Mouse (Mus musculus) heart, embryonic 12.5 days (tissue): ENCODE results near the gene Vwa5b1. TPM values are rescaled to one million over a fixed set of nuclear protein-coding genes. Genes with fewer than 3 reads are reported as not detected.

Source experiments
- ATAC-seq: fragments of 200-750 bp; cut with Nextera tagmentation; 2 replicates; pipeline ENCODE4 v1.8.0; 2017; ENCODE audit warnings: moderate TSS enrichment, moderate library complexity; ENCODE audit not compliant: insufficient number of reproducible peaks, low FRiP score
- H3K27ac ChIP-seq: fragments of 300-500 bp; sonication (generic); 2 replicates; pipeline ENCODE4 v1.5.1; 2016; ENCODE audit warnings: mild to moderate bottlenecking, moderate library complexity; ENCODE audit not compliant: poor library complexity, severe bottlenecking
- H3K27me3 ChIP-seq: fragments of 300-500 bp; sonication (generic); replicated peaks from 2 replicates; pipeline ENCODE4 v1.6.1; 2016; ENCODE audit warnings: mild to moderate bottlenecking, moderate library complexity
- H3K36me3 ChIP-seq: fragments of 300-500 bp; sonication (generic); 2 replicates; pipeline ENCODE4 v1.6.1; 2016; ENCODE audit warnings: mild to moderate bottlenecking, moderate library complexity
- H3K4me1 ChIP-seq: fragments of 300-500 bp; sonication (generic); replicated peaks from 2 replicates; pipeline ENCODE4 v1.6.1; 2016; ENCODE audit warnings: mild to moderate bottlenecking
- H3K4me2 ChIP-seq: fragments of 300-500 bp; sonication (generic); 2 replicates; pipeline ENCODE4 v1.6.1; 2016; ENCODE audit warnings: mild to moderate bottlenecking, moderate library complexity
- H3K4me3 ChIP-seq: fragments of 300-500 bp; sonication (generic); 2 replicates; pipeline ENCODE4 v1.5.1; 2016; ENCODE audit warnings: mild to moderate bottlenecking
- H3K9ac ChIP-seq: fragments of 300-500 bp; sonication (generic); 2 replicates; pipeline ENCODE4 v1.6.1; 2016; ENCODE audit warnings: mild to moderate bottlenecking, moderate library complexity
- H3K9me3 ChIP-seq: fragments of 300-500 bp; sonication (generic); replicated peaks from 2 replicates; pipeline ENCODE4 v1.6.1; 2016; ENCODE audit warnings: mild to moderate bottlenecking, moderate library complexity
- WGBS: fragments of 180-500 bp; shearing (Covaris S2); methylation state at CpG from one replicate; pipeline ENCODE4 v1.1.7; 2016; 5-methylcytosine and 5-hydroxymethylcytosine counted together
- polyA plus RNA-seq: library from polyadenylated mRNA; unstranded; fragments of >200 nt; fragmentation: Nextera tagmentation; extraction: Ambion mirVana; gene quantifications from 2 replicates; pipeline ENCODE4 v1.2.1, GENCODE M21; 2016

Vwa5b1 gene
- polyA plus RNA-seq, 1 experiment from 2014 or later = not detected

- 76% methylated on average over 2 of the region's 2 CpGs for WGBS
- no peak for ATAC-seq
- no peak overlapping the region for H3K4me3 ChIP-seq
- H3K27ac ChIP-seq = no peak overlapping the region
- no peaks in the 10 kb centered on the region for H3K4me1 ChIP-seq
- H3K9me3 ChIP-seq = peaks cover 6% of the 10 kb centered on the region; the same call in 1 of the 2 replicates
- no peak overlapping the region for H3K4me2 ChIP-seq
- H3K36me3 ChIP-seq = no peaks in the 10 kb centered on the region
- H3K9ac ChIP-seq = no peak overlapping the region
- peaks cover 27% of the 10 kb centered on the region for H3K27me3 ChIP-seq
Observed at GRCm38 (mm10) chr4:138531761-138532160, 103.9 kb downstream of the Vwa5b1 start.

- H3K9me3 ChIP-seq = peaks cover 6% of the 10 kb centered on the region; the same call in 1 of the 2 replicates
- H3K36me3 ChIP-seq = no peaks in the 10 kb centered on the region
- peaks cover 28% of the 10 kb centered on the region for H3K27me3 ChIP-seq
- H3K27ac ChIP-seq = no peak overlapping the region
- H3K9ac ChIP-seq = no peak overlapping the region
- no peak for ATAC-seq
- H3K4me1 ChIP-seq = no peaks in the 10 kb centered on the region
- no peak overlapping the region for H3K4me2 ChIP-seq
- H3K4me3 ChIP-seq = no peak overlapping the region
- WGBS = 88% methylated on average over 6 of the region's 6 CpGs
Observed at GRCm38 (mm10) chr4:138530011-138530410, 105.7 kb downstream of the Vwa5b1 start.

GRCm38 (mm10) chr4:138525684-138526083 lies 110.0 kb downstream of the Vwa5b1 start:
- H3K36me3 ChIP-seq = no peaks in the 10 kb centered on the region
- H3K4me1 ChIP-seq = peaks cover 35% of the 10 kb centered on the region
- no peaks in the 10 kb centered on the region for H3K9me3 ChIP-seq
- no peak overlapping the region for H3K4me3 ChIP-seq
- no peak overlapping the region for H3K4me2 ChIP-seq
- H3K27me3 ChIP-seq = peaks cover 37% of the 10 kb centered on the region
- H3K27ac ChIP-seq = no peak overlapping the region
- no peak overlapping the region for H3K9ac ChIP-seq
- 74% methylated on average over 4 of the region's 4 CpGs for WGBS
- no peak for ATAC-seq

GRCm38 (mm10) chr4:138524769-138525168 lies 110.9 kb downstream of the Vwa5b1 start:
- Histone ChIP-seq H3K36me3 (no peaks in the 10 kb centered on the region), H3K27me3 (peaks cover 42% of the 10 kb centered on the region), H3K9ac (no peak overlapping the region), H3K27ac (no peak overlapping the region), H3K4me1 (peaks cover 36% of the 10 kb centered on the region), H3K4me2 (no peak overlapping the region), H3K4me3 (no peak overlapping the region), H3K9me3 (no peaks in the 10 kb centered on the region)
- ATAC-seq = no peak
- WGBS = 73% methylated on average over 9 of the region's 9 CpGs

- H3K27ac ChIP-seq = peak overlapping the region; percentile 31
- H3K36me3 ChIP-seq = no peaks in the 10 kb centered on the region
- 0 out of 2 replicates have a peak overlapping the region, but pooled peaks have one; percentile 2 for H3K4me2 ChIP-seq
- WGBS = 8% methylated on average over 7 of the region's 7 CpGs
- no peaks in the 10 kb centered on the region for H3K9me3 ChIP-seq
- no peak overlapping the region for H3K9ac ChIP-seq
- peaks cover 36% of the 10 kb centered on the region for H3K4me1 ChIP-seq
- peaks cover 49% of the 10 kb centered on the region for H3K27me3 ChIP-seq
- no peak overlapping the region for H3K4me3 ChIP-seq
- peak; percentile 24; the same call in 1 of the 2 replicates for ATAC-seq
Observed at GRCm38 (mm10) chr4:138523775-138524174, 111.9 kb downstream of the Vwa5b1 start.

GRCm38 (mm10) chr4:138522296-138522695 lies 113.4 kb downstream of the Vwa5b1 start:
- no peak for ATAC-seq
- peaks cover 36% of the 10 kb centered on the region for H3K4me1 ChIP-seq
- H3K27me3 ChIP-seq = peaks cover 52% of the 10 kb centered on the region
- H3K36me3 ChIP-seq = no peaks in the 10 kb centered on the region
- H3K4me3 ChIP-seq = no peak overlapping the region
- no peak overlapping the region for H3K9ac ChIP-seq
- WGBS = 18% methylated on average over 7 of the region's 7 CpGs
- H3K4me2 ChIP-seq = no peak overlapping the region
- H3K9me3 ChIP-seq = no peaks in the 10 kb centered on the region
- H3K27ac ChIP-seq = no peak overlapping the region

- no peak overlapping the region for H3K4me3 ChIP-seq
- H3K4me1 ChIP-seq = peaks cover 11% of the 10 kb centered on the region
- no peaks in the 10 kb centered on the region for H3K36me3 ChIP-seq
- no peak overlapping the region for H3K9ac ChIP-seq
- H3K9me3 ChIP-seq = no peaks in the 10 kb centered on the region
- no peak overlapping the region for H3K27ac ChIP-seq
- no peak for ATAC-seq
- peaks cover 69% of the 10 kb centered on the region for H3K27me3 ChIP-seq
- H3K4me2 ChIP-seq = no peak overlapping the region
- WGBS = 47% methylated on average over 9 of the region's 9 CpGs
Observed at GRCm38 (mm10) chr4:138517153-138517789, 118.4 kb downstream of the Vwa5b1 start.

- H3K4me1 ChIP-seq = peaks cover 8% of the 10 kb centered on the region
- H3K27me3 ChIP-seq = peaks cover 73% of the 10 kb centered on the region
- no peak overlapping the region for H3K4me3 ChIP-seq
- H3K27ac ChIP-seq = no peak overlapping the region
- WGBS = 81% methylated on average over 3 of the region's 3 CpGs
- H3K36me3 ChIP-seq = no peaks in the 10 kb centered on the region
- no peak for ATAC-seq
- H3K9me3 ChIP-seq = no peaks in the 10 kb centered on the region
- H3K9ac ChIP-seq = no peak overlapping the region
- no peak overlapping the region for H3K4me2 ChIP-seq
Observed at GRCm38 (mm10) chr4:138516448-138516847, 119.2 kb downstream of the Vwa5b1 start.

Other genes with a start within 250 kb of the Vwa5b1 start
- 0.06 TPM in 1 of 2 replicates, not detected in the other for gene Fam43b, start 239.4 kb downstream of the Vwa5b1 start, polyA plus RNA-seq
- 18.6 and 21.5 TPM in 2 replicates for gene Mul1, start 201.2 kb downstream of the Vwa5b1 start, polyA plus RNA-seq
- gene Camk2n1, start 181.6 kb downstream of the Vwa5b1 start, polyA plus RNA-seq = 1.1 and 1.4 TPM in 2 replicates
- gene Pla2g2c, start 88.9 kb upstream of the Vwa5b1 start, polyA plus RNA-seq = 0.15 and 0.41 TPM in 2 replicates
- gene Ubxn10, start 101.3 kb upstream of the Vwa5b1 start, polyA plus RNA-seq = 0.95 and 1.3 TPM in 2 replicates
- not detected in 2 replicates for gene Pla2g2f, start 121.7 kb upstream of the Vwa5b1 start, polyA plus RNA-seq
- not detected in 2 replicates for gene Pla2g2d, start 139.9 kb upstream of the Vwa5b1 start, polyA plus RNA-seq
- 2.5 and 2.6 TPM in 2 replicates for gene Pla2g5, start 227.6 kb upstream of the Vwa5b1 start, polyA plus RNA-seq
- not detected in 2 replicates for gene Gm13030, start 238.1 kb upstream of the Vwa5b1 start, polyA plus RNA-seq
- not detected in 2 replicates for gene Pla2g2e, start 242.1 kb upstream of the Vwa5b1 start, polyA plus RNA-seq